Mouse (Mus musculus) cerebellum, adult 11 months (tissue): Measurements from ENCODE around the gene Vegfa.

Source experiments
- DNase-seq: peaks from one replicate; pipeline ENCODE4 v3.0.0; 2022

Vegfa gene

GRCm38 (mm10) chr17:46025207-46025606 is 7.0 kb downstream of the Vegfa start:
- DNase-seq: no peak

DNA sequence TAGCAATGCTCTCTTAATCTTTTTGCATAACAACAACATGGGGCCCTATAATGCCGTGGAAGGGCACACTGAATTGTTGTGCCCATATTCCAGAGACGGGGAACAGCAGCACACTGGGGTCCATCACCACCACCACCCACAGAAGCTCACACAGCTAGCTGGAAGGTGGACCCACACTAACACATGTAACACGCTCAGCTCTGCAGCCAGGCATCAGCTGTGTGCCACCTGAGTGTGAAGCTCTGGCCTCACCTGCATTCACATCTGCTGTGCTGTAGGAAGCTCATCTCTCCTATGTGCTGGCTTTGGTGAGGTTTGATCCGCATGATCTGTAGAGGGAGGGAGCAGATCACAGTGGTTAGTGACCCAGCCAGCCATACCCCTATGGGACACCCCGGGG is 8.0 kb downstream of the Vegfa start:
- DNase-seq: no peak

- no peak for DNase-seq
These were observed 8.6 kb downstream of the Vegfa start for GRCm38 (mm10) chr17:46023572-46023971.

DNA sequence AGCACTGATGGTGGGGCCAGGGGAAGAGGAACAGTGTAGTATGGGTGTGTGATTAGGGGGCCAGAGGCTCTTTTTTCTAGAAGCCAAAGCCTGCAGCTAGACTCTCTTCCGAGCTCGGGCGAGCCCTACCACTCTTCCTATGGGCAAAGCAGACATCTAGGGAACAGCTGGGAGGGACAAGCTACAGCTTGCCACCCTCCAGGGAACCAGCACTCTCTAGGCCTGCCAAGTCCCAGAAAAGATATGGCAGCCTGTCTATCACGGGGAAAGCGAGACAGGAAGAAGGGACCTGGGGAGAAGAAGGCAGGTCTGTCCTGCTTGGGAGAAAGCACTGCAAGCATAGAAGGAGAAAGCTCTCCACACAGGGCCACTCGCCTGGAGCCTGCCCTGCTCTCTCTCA is 9.2 kb downstream of the Vegfa start:
- no peak for DNase-seq

DNA sequence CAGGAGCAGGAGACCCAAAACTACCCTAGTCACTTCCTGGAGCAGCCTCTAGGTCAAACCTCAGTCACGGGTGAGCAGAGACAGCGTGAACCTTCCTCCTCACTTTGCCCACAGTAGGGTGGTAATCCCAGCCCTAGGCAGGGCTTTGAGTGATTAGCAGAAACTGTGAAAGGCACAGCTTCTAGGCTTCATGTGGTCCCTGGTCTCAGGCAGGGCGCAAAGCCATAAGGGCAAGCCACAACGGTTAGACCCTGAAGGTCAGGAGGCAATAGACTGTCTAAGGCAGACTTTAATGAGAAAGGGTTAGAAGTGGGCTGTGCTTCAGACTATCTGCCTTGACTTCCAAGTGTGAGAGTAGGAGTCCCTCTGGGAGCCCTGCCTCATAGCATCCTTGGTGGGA is 9.7 kb downstream of the Vegfa start:
- no peak for DNase-seq

- no peak for DNase-seq
These were observed 10.4 kb downstream of the Vegfa start for GRCm38 (mm10) chr17:46021760-46022159.

DNA sequence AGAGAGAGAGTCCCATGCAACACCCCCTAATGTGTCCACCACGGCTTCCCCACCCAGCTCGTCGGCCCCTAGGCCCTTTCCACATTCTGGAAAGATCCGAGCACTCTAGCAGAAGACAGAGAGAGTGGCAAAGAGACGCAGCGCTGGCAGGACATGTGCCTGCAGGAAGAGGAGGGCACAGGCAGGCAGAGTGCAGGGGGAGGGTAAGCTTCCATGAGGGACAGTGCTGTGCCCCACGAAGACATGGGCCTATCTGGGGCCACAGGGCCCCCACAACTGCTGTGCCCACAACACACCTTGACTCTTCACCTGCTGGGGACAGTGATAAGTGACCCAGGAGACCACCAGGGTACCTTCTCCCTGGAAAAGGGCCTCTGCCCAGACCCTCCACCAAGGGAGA is 11.0 kb downstream of the Vegfa start:
- DNase-seq: no peak

DNA sequence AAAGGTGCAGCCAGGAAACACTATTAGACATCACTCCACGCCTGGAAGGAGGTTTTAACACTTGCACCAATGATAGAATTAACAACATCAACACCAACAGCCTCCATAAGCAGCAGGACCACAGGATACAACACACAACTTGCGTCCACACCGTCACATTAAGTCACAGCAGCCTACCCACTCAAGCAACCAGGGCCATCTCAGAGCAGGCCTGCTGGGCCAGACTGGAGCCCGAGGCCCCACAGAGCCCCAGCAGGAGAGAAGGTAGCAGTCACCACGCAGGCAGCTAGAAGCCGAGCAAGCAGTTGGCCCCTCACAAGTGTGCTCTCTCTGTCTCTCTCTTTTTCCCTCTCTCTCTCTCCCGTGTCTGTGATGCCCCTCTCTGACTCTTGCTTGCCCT is 11.6 kb downstream of the Vegfa start:
- DNase-seq: no peak

DNA sequence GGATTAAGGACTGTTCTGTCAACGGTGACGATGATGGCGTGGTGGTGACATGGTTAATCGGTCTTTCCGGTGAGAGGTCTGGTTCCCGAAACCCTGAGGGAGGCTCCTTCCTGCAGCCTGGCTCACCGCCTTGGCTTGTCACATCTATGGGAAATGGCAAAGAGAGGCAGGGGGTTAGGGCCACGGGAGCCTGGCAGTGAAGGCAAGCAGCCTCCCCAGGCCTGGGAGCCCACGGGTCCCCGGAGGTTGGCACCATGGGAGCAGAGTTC is 13.5 kb downstream of the Vegfa start:
- no peak for DNase-seq

DNA sequence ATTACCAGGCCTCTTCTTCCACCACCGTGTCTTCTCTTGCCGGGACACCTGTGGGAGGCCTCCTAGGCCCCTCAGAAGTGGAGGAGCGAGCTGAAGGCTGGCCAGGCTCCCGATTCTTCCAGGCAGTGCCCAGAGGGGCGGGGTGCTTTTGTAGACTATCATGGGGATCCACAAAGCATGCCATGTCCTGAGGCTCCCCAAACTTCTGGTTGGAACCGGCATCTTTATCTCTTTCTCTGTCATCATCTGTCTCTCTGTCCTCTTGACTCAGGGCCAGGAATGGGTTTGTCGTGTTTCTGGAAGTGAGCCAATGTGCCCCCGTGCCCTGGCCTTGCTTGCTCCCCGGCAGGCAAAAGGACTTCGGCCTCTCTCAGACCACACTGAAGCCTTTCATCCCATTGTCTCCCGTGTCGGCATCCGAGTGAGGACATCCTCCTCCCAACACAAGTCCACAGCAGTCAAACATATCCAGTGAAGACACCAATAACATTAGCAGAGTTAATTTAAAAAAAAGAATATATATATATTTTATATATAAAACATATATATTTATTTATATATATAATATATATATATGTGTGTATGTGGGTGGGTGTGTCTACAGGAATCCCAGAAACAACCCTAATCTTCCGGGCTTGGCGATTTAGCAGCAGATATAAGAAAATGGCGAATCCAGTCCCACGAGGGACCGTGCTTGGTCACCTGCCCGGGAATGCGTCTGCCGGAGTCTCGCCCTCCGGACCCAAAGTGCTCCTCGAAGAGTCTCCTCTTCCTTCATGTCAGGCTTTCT is 14.0 kb downstream of the Vegfa start:
- DNase-seq: no peak

GRCm38 (mm10) chr17:46016617-46017016 is 15.6 kb downstream of the Vegfa start:
- DNase-seq: no peak

DNA sequence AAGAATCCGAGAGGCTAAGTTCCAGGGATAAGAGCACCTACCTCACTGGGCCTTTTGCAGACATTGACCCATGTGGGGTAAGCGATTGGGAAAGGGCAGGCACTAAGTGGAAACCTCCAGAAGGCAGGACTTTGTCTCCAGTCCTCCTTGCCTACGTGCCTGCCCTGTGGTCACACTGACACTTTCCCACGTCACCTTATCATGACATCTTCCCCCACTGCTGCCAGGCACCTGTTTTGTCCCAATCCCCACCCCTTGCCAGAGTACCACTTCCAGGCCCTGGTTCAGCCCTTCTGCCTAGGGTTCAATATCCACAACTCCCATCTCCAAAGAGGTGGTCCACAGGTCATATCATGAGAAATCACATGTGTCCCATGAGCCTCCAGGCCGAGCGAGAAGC is 16.2 kb downstream of the Vegfa start:
- no peak for DNase-seq

GRCm38 (mm10) chr17:46014935-46015334 is 17.2 kb downstream of the Vegfa start:
- DNase-seq: no peak

DNA sequence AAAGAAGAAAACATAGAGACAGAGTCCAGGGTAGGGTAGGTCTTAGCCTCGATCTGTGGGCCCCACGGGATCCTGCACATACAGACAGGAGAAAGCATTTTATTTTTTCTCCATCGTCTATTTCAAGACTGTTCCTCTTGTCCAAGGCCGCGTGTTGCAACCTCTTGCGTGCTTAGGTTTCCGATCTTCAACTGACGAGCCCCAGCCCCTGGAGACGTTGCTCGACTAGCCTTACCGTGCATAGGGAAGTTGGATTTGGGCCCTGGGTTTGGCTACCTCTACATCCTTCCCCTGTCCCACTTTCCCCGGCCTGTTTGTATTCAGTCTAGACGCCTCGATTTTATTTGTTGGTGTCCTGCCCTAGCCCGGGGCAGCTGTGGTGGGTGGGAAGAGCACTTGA is 18.6 kb downstream of the Vegfa start:
- DNase-seq: no peak

DNA sequence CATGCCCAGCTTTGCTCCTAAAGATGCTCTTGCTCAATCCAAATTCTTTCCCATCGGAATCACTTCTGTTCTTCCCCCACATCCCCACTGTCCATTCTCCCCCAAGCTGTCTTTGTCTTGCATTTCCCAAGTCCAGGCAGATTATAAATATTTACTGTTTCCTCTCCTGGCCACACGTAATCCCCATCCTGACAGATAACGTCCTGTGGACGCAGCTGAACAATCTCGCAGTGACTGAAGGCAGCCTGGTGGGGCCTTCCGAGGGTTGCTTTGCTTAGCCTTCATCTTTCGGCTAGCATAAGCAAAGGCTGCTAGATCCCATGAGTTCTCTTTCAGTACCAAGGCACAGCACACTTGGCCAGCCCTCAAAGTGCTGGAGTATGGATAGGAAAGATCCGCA is 20.0 kb downstream of the Vegfa start:
- DNase-seq: no peak

GRCm38 (mm10) chr17:46010462-46010861 is 21.7 kb downstream of the Vegfa start:
- no peak for DNase-seq

- no peak for DNase-seq
These were observed 23.0 kb downstream of the Vegfa start for GRCm38 (mm10) chr17:46009182-46009581.

GRCm38 (mm10) chr17:46005458-46005857 is 26.7 kb downstream of the Vegfa start:
- DNase-seq: no peak

GRCm38 (mm10) chr17:46004482-46004881 is 27.7 kb downstream of the Vegfa start:
- no peak for DNase-seq

- no peak for DNase-seq
These were observed 28.3 kb downstream of the Vegfa start for GRCm38 (mm10) chr17:46003717-46004481.

- DNase-seq: no peak
These were observed 32.7 kb downstream of the Vegfa start for GRCm38 (mm10) chr17:45999366-45999940.

DNA sequence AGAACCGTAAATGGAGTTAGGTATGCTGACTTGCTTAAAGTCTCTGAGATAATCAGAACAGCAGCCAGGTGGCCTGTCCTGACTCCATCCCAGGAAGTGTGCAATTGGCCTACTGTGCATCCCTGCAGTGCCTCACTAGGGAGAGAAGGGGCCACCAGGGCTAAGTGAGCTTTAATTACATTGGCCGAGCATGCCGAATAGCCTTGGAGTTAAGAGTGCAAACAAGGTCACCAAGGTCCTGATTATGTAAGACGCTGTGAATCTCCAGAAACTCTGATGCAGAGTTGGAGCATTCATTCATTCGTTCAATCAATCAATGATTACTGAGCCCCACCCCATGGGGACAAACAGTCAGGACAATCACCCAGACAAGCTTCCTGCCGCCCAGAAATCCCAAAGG is 33.8 kb downstream of the Vegfa start:
- no peak for DNase-seq

GRCm38 (mm10) chr17:45996921-45997444 is 35.2 kb downstream of the Vegfa start:
- DNase-seq: no peak

DNA sequence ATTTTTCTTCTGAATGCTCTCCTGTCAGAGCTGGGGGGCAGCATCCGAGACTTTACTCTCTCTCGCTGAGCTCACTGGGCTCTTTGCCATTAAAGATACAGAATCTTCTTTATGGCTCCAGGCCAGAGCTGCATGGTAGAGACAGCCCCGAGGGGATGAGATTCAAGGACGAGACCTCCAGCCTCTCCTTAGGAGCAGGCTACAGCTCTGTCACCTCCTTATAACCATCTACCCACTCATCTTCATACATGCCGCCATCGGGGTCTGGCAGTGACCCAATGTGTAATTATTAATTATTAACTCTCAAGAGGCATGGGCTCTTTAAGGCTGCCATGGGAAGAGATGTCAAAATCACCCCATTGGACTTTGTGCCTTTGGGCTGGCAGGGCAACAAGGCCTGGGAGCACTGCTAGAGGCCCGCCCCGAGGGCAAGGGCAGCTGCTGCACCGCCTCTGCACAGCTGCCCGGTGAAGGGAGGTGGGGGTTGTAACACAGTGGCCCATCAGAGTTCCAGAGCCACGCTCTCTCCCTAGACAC is 37.8 kb downstream of the Vegfa start:
- DNase-seq: no peak
